Mouse (Mus musculus) layer of hippocampus, adult 2 months (tissue): ENCODE measurements around the gene Anln. TPM values are rescaled to one million over a fixed set of nuclear protein-coding genes. Genes with fewer than 3 reads are reported as not detected.

ENCODE experiments used
- DNase-seq, 2 experiments: peaks; one replicate each; pipeline ENCODE4 v3.0.0; 2022; ENCODE audit warnings: low spot score in 2 of 2
- H3K27ac ChIP-seq: fragments of 200-600 bp; 2 replicates; pipeline ENCODE4 v1.8.1; 2022
- H3K4me3 ChIP-seq: fragments of 200-600 bp; 2 replicates; pipeline ENCODE4 v1.8.1; 2022; ENCODE audit warnings: mild to moderate bottlenecking
- CTCF ChIP-seq: fragments of 200-600 bp; conservative IDR thresholded peaks from 2 replicates; pipeline ENCODE4 v1.8.1; 2022; ENCODE audit warnings: antibody characterized with exemption, mild to moderate bottlenecking, moderate library complexity
- total RNA-seq, 2 experiments: library from RNA; stranded (reverse); gene quantifications; 2 replicates each; pipeline ENCODE4 v1.2.3; 2021

The Anln gene
- total RNA-seq, 2 experiments from 2014 or later = 17.4 to 21.5 TPM

DNA sequence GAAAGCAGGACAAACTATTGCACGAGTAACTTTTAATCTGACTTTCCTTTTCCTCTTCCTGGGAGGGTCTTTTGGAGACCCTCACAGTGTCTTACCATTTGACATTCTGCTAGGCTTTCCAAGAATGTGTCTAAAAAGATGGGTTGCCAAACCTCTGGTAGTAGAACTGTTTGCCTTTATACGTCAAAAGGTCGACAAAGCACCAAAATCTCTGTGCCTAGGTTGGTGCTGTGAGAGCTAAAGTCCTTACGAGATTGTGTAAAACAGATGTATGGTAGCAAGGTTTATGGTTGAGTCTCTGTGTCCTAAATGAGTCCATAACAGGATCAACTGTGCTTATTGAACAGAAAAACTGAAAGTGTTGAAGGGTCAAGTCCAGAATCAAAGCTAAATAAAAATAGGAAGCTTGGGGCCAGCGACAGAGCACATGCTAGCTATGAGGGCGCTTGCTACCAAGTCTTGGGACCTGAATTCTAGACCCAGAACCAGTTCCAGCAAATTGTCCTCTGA lies 803 bp upstream of the Anln start:
- H3K4me3 ChIP-seq = no peak overlapping the region; the same call in 1 of the 2 replicates
- H3K27ac ChIP-seq = peak overlapping the region; percentile 94
- TF ChIP-seq CTCF = no peak
- no peak for DNase-seq

- TF ChIP-seq CTCF = no peak
- DNase-seq = no peak
- no peak overlapping the region for H3K27ac ChIP-seq
- peak overlapping the region; percentile 74 for H3K4me3 ChIP-seq
Measured at GRCm38 (mm10) chr9:22388401-22388980, 497 bp downstream of the Anln start.

GRCm38 (mm10) chr9:22387901-22388300 lies 1.1 kb downstream of the Anln start:
- Histone ChIP-seq H3K27ac (no peak overlapping the region), H3K4me3 (no peak overlapping the region)
- DNase-seq = no peak
- TF ChIP-seq CTCF = no peak

GRCm38 (mm10) chr9:22385890-22386289 lies 3.1 kb downstream of the Anln start:
- no peak for DNase-seq
- no peak for TF ChIP-seq CTCF
- H3K4me3 ChIP-seq = no peak overlapping the region
- no peak overlapping the region for H3K27ac ChIP-seq

DNA sequence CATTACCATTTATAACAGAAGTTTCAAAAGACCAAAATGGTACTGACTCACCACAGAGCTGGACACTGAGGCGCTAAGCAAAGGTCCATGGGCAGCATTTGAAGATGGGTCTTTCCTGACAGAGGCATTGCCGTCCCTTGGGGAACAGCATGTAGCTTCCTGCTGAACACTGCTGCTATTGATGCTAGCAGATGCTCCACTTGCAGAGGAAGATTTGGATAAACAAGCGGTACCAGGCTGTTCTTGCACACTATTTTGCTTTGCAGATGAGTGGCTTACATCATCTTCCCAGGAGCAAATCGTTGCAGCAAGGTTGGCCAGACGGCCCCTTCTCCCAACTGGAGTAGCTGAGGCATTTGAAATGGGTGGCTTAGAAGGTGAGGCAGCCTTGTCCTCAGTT lies 12.9 kb downstream of the Anln start:
- Histone ChIP-seq H3K4me3 (peak overlapping the region; percentile 3; the same call in 1 of the 2 replicates), H3K27ac (peak overlapping the region; percentile 76)
- TF ChIP-seq CTCF = no peak
- peak; percentile 33 to 57 for DNase-seq

DNA sequence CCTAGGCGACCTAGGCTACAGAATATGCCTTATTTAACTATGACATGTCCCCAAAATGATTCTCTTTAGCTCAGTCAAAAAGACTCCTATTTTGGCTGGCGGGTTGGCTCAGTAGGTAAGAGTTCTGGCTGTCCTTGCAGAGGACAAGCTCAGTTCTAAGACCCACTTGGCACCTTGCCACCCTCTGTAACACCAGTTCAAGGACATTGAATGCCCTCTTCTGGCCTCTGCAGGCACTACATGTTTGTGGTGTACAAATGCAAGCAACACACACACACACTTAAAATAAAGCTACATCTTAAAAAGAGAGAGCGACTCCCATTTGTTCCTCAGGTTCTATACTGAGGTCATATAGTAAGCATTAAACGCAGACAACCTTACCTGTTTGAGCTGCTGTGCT lies 16.2 kb downstream of the Anln start:
- TF ChIP-seq CTCF = peak; percentile 53
- no peak for DNase-seq
- Histone ChIP-seq H3K27ac (no peak overlapping the region), H3K4me3 (no peak overlapping the region)

DNA sequence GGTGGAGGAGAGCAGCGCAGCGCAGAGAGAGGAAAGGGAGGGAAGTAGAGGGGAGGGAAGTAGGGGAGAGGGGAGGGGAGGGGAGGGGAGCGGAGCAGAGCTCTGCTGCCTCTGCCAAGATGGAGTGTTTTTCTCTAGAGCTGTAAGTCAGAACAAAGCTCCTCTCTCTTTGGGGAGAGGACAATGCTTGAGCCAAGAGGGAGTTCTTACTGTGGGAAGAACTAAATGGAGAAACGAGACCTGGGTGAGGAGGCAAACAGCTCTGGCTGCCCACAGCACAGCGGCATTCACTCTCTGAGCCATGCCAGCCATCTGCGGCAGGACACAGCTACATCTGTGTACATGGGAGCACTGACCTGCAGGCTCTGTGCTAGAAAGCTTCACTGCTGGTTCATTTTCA lies 21.0 kb downstream of the Anln start:
- DNase-seq = no peak
- Histone ChIP-seq H3K27ac (peak overlapping the region; percentile 55), H3K4me3 (peak overlapping the region; percentile 10; the same call in 1 of the 2 replicates)
- TF ChIP-seq CTCF = no peak

- H3K4me3 ChIP-seq = no peak overlapping the region
- H3K27ac ChIP-seq = no peak overlapping the region
- no peak for DNase-seq
- TF ChIP-seq CTCF = no peak
Measured at GRCm38 (mm10) chr9:22366621-22367020, 22.4 kb downstream of the Anln start.

- Histone ChIP-seq H3K27ac (no peak overlapping the region), H3K4me3 (no peak overlapping the region)
- TF ChIP-seq CTCF = no peak
- no peak for DNase-seq
Measured at GRCm38 (mm10) chr9:22366221-22366620, 22.8 kb downstream of the Anln start.

DNA sequence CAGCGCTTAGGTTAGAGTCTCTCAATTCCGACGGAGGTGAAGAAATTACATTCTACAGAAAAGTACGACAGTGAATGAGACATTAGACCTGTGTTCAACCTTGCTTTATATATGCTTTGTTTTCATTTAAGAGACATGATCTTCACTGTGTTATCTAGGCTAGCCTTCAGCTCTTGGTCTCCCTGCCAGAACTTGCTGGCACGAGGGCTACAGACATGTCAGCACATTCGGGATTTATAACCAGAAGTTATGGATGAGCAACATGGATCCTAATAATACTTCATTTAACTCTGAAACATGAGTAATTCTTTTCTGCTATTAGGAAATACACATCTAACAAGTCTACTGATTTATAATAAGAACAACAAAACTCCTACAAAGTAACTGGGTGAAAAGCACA lies 28.1 kb downstream of the Anln start:
- H3K27ac ChIP-seq = no peak overlapping the region
- DNase-seq = no peak
- TF ChIP-seq CTCF = no peak
- H3K4me3 ChIP-seq = no peak overlapping the region

- H3K4me3 ChIP-seq = no peak overlapping the region
- no peak for TF ChIP-seq CTCF
- DNase-seq = no peak
- no peak overlapping the region for H3K27ac ChIP-seq
Measured at GRCm38 (mm10) chr9:22355919-22356318, 33.1 kb downstream of the Anln start.

- TF ChIP-seq CTCF = no peak
- H3K27ac ChIP-seq = no peak overlapping the region
- no peak overlapping the region for H3K4me3 ChIP-seq
- no peak for DNase-seq
Measured at GRCm38 (mm10) chr9:22353901-22354300, 35.1 kb downstream of the Anln start.

DNA sequence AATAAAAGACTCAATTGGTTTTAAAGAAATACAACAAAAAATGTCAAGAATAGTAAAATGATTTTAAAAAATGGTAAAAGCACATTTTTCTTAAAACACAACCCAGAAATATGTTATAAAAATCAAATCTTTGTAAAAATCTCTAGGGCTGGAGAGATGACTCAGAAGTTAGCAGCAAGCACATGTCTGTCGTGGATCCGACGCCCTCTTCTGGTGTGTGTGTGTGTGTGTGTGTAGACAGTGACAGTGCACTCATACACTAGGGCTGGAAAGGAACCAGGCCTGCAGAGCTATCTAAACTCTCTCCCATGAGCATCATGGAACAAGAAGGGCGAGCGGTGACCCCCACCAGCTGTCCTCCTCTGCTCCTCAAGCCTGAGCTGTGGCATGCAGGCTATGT lies 35.5 kb downstream of the Anln start:
- Histone ChIP-seq H3K27ac (no peak overlapping the region), H3K4me3 (no peak overlapping the region)
- no peak for DNase-seq
- peak; percentile 33 for TF ChIP-seq CTCF

- no peak for DNase-seq
- TF ChIP-seq CTCF = no peak
- H3K27ac ChIP-seq = 0 out of 2 replicates have a peak overlapping the region, but pooled peaks have one; percentile 68
- no peak overlapping the region for H3K4me3 ChIP-seq
Measured at GRCm38 (mm10) chr9:22340331-22340730, 48.7 kb downstream of the Anln start.
